Mouse (Mus musculus) embryonic facial prominence, embryonic 13.5 days (tissue): Measurements from ENCODE around the gene Ebf1. TPM values are rescaled to one million over a fixed set of nuclear protein-coding genes. Genes with fewer than 3 reads are reported as not detected.

Experiments
- ATAC-seq: fragments of 200-750 bp; cut with Nextera tagmentation; 2 replicates; pipeline ENCODE4 v1.8.0; 2017; ENCODE audit warnings: low read depth; ENCODE audit not compliant: insufficient number of reproducible peaks, insufficient read depth, low FRiP score, low TSS enrichment
- H3K27ac ChIP-seq: fragments of 300-500 bp; sonication (generic); 2 replicates; pipeline ENCODE4 v1.5.1; 2015; ENCODE audit warnings: moderate library complexity, mild to moderate bottlenecking, inconsistent platforms
- H3K27me3 ChIP-seq: fragments of 300-500 bp; sonication (generic); 2 replicates; pipeline ENCODE4 v1.6.1; 2015; ENCODE audit warnings: mild to moderate bottlenecking, inconsistent platforms
- H3K36me3 ChIP-seq: fragments of 300-500 bp; sonication (generic); 2 replicates; pipeline ENCODE4 v1.6.1; 2015; ENCODE audit warnings: mild to moderate bottlenecking, inconsistent platforms
- H3K4me1 ChIP-seq: fragments of 300-500 bp; sonication (generic); 2 replicates; pipeline ENCODE4 v1.6.1; 2015; ENCODE audit warnings: inconsistent platforms
- H3K4me2 ChIP-seq: fragments of 300-500 bp; sonication (generic); 2 replicates; pipeline ENCODE4 v1.6.1; 2015; ENCODE audit warnings: moderate library complexity, mild to moderate bottlenecking, inconsistent platforms
- H3K4me3 ChIP-seq: fragments of 300-500 bp; sonication (generic); 2 replicates; pipeline ENCODE4 v1.5.1; 2015; ENCODE audit warnings: mild to moderate bottlenecking, inconsistent platforms
- H3K9ac ChIP-seq: fragments of 300-500 bp; sonication (generic); 2 replicates; pipeline ENCODE4 v1.6.1; 2015; ENCODE audit warnings: mild to moderate bottlenecking, inconsistent platforms
- H3K9me3 ChIP-seq: fragments of 300-500 bp; sonication (generic); 2 replicates; pipeline ENCODE4 v1.6.1; 2016; ENCODE audit warnings: inconsistent platforms
- WGBS: fragments of 180-500 bp; shearing (Covaris S2); methylation state at CpG from one replicate; pipeline ENCODE4 v1.1.7; 2015; ENCODE audit warnings: mixed read lengths; 5-methylcytosine and 5-hydroxymethylcytosine counted together
- polyA plus RNA-seq: library from polyadenylated mRNA; unstranded; fragments of >200 nt; fragmentation: Nextera tagmentation; extraction: Ambion mirVana; gene quantifications from 2 replicates; pipeline ENCODE4 v1.2.1, GENCODE M21; 2015

Ebf1 gene
- polyA plus RNA-seq, 1 experiment from 2014 or later: 69.1 TPM

DNA sequence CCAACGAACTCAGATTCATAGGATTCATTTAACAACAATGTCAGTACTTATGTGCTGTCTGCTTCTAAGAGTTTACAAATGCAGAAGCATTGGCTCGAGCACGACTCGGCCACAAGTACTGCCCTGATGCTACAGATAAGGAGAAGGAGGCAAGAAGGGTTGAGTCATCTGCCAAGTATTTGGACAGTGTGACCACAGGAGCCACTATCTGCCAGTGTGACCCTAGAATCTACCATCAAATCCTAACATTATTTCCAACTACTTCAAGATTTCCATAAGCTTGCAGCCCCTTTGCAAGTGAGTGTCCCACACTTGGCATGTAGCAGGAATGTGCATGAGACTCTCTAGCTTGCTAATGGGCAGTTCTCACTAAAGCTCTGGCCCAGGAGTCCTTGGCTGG lies 334.4 kb downstream of the Ebf1 start:
- H3K9ac ChIP-seq: no peak overlapping the region
- no peaks in the 10 kb centered on the region for H3K27me3 ChIP-seq
- 0 out of 2 replicates have a peak, but pooled peaks cover 14% of the 10 kb centered on the region for H3K4me1 ChIP-seq
- WGBS: 90% methylated on average over 4 of the region's 4 CpGs
- no peaks in the 10 kb centered on the region for H3K9me3 ChIP-seq
- H3K4me3 ChIP-seq: no peak overlapping the region
- H3K27ac ChIP-seq: no peak overlapping the region
- H3K4me2 ChIP-seq: no peak overlapping the region
- no peak for ATAC-seq
- no peaks in the 10 kb centered on the region for H3K36me3 ChIP-seq

DNA sequence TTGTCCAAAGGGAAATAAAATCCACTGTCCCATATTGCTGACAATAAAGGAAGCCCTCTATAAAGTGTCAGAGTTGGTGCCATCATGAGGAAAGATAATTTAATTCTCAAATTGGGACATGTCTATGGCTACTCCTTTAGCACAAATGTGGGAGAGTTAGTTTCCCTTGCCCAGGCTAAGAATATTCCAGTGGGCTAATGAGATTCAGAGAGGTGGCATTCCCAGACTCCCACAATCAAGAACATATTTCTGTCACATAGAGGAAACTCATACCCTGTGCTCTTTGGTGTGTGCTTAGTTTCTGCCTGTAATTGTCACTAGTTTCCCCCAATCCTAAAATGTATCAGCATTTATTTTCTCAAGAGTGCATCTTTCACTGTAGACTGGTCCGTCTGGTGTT lies 336.2 kb downstream of the Ebf1 start:
- H3K4me3 ChIP-seq: no peak overlapping the region
- no peaks in the 10 kb centered on the region for H3K9me3 ChIP-seq
- WGBS: 67% methylated on average over 1 of the region's 1 CpGs
- H3K36me3 ChIP-seq: no peaks in the 10 kb centered on the region
- ATAC-seq: no peak
- H3K4me2 ChIP-seq: no peak overlapping the region
- H3K4me1 ChIP-seq: 0 out of 2 replicates have a peak, but pooled peaks cover 14% of the 10 kb centered on the region
- no peaks in the 10 kb centered on the region for H3K27me3 ChIP-seq
- H3K27ac ChIP-seq: no peak overlapping the region
- no peak overlapping the region for H3K9ac ChIP-seq

DNA sequence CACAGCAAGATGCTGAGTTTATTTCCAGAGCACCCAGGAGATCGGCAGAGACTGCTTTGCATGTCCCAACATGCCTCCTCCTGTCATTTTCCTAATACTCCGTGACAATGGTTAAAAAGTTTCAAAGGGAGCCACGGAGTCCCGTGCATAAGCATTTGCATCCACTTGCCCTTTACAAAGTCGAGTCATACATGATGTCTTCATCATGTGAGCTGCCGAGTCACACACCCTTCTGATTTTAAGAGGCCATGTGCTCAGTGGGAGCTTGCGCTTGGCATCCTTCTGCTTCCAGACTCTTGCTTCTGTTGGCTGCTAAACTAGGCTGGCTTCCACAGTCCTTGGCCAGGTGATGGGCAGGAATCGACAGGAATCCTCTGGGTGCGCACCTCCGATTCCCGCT lies 336.7 kb downstream of the Ebf1 start:
- no peak overlapping the region for H3K4me2 ChIP-seq
- H3K4me1 ChIP-seq: 0 out of 2 replicates have a peak, but pooled peaks cover 14% of the 10 kb centered on the region
- no peaks in the 10 kb centered on the region for H3K27me3 ChIP-seq
- ATAC-seq: no peak
- H3K27ac ChIP-seq: no peak overlapping the region
- H3K4me3 ChIP-seq: no peak overlapping the region
- WGBS: 55% methylated on average over 11 of the region's 11 CpGs
- H3K9ac ChIP-seq: no peak overlapping the region
- H3K9me3 ChIP-seq: no peaks in the 10 kb centered on the region
- no peaks in the 10 kb centered on the region for H3K36me3 ChIP-seq

DNA sequence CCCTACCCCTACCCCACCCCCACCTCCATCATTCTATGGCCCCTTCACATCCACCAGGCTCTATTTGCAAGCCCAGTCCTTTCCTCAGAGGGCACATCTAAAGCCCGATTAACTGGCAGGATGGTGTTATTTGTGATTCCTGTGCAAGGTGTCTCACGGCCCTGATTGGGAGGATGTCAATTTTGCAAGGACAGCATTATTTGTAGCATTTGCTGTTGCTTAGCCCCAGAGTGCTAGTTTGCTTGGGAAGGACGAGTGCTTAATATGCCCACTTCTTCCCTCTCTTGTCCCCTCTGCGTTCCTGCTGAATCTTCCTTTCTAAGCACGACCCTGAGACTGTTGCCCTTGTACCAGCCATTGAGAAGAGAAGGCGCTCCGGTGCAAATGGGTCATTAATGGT lies 337.2 kb downstream of the Ebf1 start:
- no peak overlapping the region for H3K4me2 ChIP-seq
- no peak overlapping the region for H3K27ac ChIP-seq
- no peak overlapping the region for H3K4me3 ChIP-seq
- WGBS: 87% methylated on average over 7 of the region's 7 CpGs
- H3K9me3 ChIP-seq: no peaks in the 10 kb centered on the region
- no peak for ATAC-seq
- no peaks in the 10 kb centered on the region for H3K27me3 ChIP-seq
- 0 out of 2 replicates have a peak, but pooled peaks cover 14% of the 10 kb centered on the region for H3K4me1 ChIP-seq
- H3K9ac ChIP-seq: no peak overlapping the region
- no peaks in the 10 kb centered on the region for H3K36me3 ChIP-seq

DNA sequence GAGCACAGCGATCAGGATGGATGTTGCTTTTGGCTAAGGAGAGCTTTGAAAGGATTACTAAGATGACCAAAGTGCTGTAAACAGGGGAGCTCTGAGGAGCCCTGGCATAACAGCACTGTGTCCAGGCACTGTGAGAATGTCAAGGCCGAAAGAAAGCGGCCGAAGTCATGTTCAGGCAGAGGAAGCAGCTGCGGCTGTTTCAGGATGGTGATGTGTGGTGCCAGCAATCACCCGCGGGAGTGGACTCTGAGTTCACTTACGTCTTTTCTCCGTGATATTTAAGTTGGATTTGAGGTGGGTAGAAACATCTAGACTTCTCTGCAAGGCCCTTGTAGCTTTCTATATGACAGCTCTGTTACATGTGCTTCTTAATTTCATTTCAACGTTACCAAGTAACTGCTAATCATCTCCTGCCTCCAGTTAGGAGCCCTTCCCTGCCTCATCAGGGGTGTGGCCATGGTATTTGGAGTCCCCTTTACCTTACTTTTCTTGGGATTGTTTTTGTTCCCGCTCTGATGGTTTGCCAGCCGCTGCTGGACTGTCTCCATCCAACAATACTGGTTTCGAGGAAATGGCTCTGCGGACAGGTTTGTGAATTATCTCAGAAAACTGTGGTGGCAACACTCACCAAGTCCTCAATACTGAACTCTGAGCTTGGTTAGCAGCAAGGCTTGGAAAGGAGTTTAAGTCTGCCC lies 345.8 kb downstream of the Ebf1 start:
- Histone ChIP-seq H3K4me3 (no peak overlapping the region), H3K27ac (no peak overlapping the region; the same call in 1 of the 2 replicates), H3K9me3 (no peaks in the 10 kb centered on the region), H3K4me1 (0 out of 2 replicates have a peak, but pooled peaks cover 3% of the 10 kb centered on the region), H3K36me3 (no peaks in the 10 kb centered on the region), H3K27me3 (no peaks in the 10 kb centered on the region; the same call in 1 of the 2 replicates), H3K9ac (no peak overlapping the region), H3K4me2 (no peak overlapping the region)
- 81% methylated on average over 14 of the region's 14 CpGs for WGBS
- no peak for ATAC-seq

DNA sequence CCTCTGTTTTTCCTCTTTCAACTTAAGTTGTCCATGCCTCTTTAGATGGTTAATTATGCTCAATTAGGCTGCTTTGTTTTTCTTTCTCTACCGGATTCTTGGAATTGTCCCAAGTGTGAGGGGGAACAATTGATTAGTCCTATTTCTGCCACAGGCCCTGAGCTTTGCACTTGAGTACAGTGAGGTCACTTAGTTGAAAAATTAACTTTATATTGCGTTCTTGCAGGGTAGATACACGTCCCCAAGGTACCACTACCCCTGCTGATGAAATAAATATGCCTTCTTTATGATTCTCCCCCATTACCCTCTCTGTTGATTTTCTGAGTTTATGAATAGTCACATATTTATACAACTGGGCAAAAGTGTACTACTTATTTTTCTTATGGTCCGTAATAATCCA lies 351.9 kb downstream of the Ebf1 start:
- H3K27me3 ChIP-seq: no peaks in the 10 kb centered on the region; the same call in 1 of the 2 replicates
- 58% methylated on average over 4 of the region's 4 CpGs for WGBS
- H3K9ac ChIP-seq: no peak overlapping the region
- no peak overlapping the region for H3K4me2 ChIP-seq
- H3K4me3 ChIP-seq: no peak overlapping the region
- no peak overlapping the region for H3K27ac ChIP-seq
- no peaks in the 10 kb centered on the region for H3K4me1 ChIP-seq
- no peak for ATAC-seq
- H3K36me3 ChIP-seq: no peaks in the 10 kb centered on the region
- H3K9me3 ChIP-seq: no peaks in the 10 kb centered on the region

DNA sequence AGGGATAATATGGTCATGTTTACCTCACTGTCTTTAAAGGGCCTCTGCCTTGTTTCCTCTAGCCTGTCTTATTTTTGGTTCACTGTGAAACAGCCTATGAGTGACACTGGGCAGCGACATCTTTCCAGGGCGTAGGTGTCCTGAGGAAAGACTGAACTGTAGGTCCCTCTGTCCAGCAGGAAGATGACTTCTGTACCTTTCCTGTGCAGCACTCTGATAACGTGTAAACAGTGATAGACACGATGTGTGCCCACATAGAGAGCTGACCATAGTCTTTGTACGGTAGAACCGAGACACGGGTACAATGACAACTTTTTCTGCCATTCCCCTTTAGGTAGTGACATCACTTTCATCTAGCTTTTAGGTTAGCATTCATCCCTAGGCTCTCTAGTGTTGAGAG lies 357.2 kb downstream of the Ebf1 start:
- Histone ChIP-seq H3K4me1 (peaks cover 23% of the 10 kb centered on the region), H3K36me3 (no peaks in the 10 kb centered on the region), H3K9me3 (no peaks in the 10 kb centered on the region), H3K27ac (no peak overlapping the region), H3K9ac (no peak overlapping the region), H3K4me2 (no peak overlapping the region), H3K27me3 (no peaks in the 10 kb centered on the region), H3K4me3 (no peak overlapping the region)
- WGBS: 88% methylated on average over 7 of the region's 7 CpGs
- no peak for ATAC-seq

DNA sequence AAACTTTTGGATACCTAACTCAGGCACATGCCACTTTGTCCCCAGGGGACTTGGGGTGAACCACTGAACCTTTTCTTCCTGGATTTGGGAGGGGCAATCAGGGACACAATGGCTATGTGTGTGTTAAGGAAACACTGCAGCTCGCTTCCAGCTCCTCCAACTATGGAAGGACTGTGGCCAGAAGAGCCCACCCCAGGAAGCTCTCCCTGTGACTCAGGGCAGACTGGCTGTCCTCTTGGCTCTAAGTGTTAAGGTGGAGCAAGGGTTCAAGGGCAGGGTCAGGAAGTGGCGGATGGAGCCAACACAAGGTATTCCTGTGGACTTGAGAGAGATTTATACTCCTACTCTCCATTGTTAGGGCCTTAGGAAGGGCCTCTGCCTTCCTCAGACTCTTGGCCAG lies 358.0 kb downstream of the Ebf1 start:
- Histone ChIP-seq H3K4me3 (no peak overlapping the region), H3K36me3 (no peaks in the 10 kb centered on the region), H3K27ac (no peak overlapping the region), H3K27me3 (no peaks in the 10 kb centered on the region), H3K9me3 (no peaks in the 10 kb centered on the region), H3K4me2 (no peak overlapping the region), H3K9ac (no peak overlapping the region), H3K4me1 (peaks cover 28% of the 10 kb centered on the region)
- no peak for ATAC-seq
- 43% methylated on average over 2 of the region's 2 CpGs for WGBS

DNA sequence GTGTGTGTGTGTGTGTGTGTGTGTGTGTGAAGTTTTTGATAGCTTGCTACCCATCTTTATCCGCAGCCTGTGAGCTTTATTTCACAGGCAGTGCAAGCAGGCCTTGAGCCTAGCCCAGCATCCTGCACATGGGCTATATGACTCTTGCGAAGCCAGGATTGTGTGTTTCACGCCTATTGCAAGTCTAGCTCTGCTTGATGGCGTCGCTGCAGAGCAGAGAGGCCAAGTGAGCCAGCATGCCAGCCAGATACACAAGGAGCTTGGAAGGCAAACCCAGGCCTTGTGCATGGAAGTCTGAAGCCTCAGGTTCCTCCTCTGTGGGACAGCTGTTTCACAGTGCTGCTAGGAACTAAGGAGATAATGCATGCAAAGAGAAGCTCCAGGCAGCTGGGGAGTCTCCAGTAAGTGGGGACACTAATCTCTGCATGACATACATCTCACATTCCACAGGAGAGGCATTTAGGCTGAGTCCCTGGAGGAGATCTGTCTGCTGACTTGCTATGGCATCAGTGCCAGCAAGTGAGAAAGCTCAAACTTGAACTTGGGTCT lies 359.2 kb downstream of the Ebf1 start:
- peak overlapping the region; percentile 62 for H3K27ac ChIP-seq
- no peak for ATAC-seq
- WGBS: 43% methylated on average over 5 of the region's 5 CpGs
- no peaks in the 10 kb centered on the region for H3K9me3 ChIP-seq
- no peak overlapping the region for H3K4me3 ChIP-seq
- no peaks in the 10 kb centered on the region for H3K27me3 ChIP-seq
- H3K9ac ChIP-seq: no peak overlapping the region
- no peaks in the 10 kb centered on the region for H3K36me3 ChIP-seq
- H3K4me1 ChIP-seq: peaks cover 28% of the 10 kb centered on the region
- no peak overlapping the region for H3K4me2 ChIP-seq

DNA sequence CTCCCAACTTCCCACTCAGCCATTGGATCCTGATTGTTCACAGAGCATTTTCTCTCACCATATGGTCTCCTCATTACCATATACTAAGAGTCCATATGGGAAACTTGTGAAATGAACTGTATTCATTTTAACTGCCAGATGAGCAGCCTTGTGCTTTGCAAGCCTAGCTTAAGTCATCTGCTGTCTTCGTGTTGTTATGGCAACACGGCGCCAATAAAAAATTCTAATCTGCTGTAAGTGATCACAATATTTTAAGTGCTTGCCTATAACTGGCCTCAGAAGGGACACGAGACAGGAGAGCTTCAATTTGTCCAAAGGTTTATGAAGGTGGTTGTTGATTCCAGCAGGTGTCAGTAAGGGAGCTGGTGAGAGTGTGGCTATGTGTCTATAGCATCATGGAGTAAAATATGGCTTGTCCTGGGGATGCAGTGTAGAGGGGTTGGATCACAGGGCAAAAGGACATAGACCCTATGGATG lies 360.8 kb downstream of the Ebf1 start:
- Histone ChIP-seq H3K27me3 (no peaks in the 10 kb centered on the region), H3K9ac (no peak overlapping the region), H3K27ac (no peak overlapping the region), H3K36me3 (no peaks in the 10 kb centered on the region), H3K9me3 (no peaks in the 10 kb centered on the region), H3K4me1 (peaks cover 28% of the 10 kb centered on the region), H3K4me3 (no peak overlapping the region), H3K4me2 (no peak overlapping the region)
- WGBS: 71% methylated on average over 4 of the region's 4 CpGs
- ATAC-seq: no peak

DNA sequence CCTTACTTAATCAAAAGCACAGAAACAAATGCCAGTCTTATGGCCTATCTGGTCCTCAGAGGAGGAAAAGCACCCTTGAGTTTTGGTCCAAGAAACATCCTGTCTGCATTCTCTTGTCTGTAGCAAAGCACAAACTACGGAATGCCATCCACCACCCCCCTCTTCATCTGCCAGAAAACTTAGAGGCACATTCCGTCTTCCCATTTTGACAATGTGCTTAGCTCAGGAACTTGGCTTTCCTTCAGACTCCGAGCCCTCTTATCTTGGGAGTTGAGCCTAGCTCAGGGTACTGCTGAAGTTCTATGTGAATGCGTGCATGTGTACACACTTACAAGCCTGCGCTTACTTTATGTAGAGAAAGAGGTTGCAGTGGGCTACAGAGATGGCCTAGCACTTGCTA lies 362.3 kb downstream of the Ebf1 start:
- Histone ChIP-seq H3K4me2 (no peak overlapping the region), H3K27ac (no peak overlapping the region), H3K9ac (no peak overlapping the region), H3K27me3 (no peaks in the 10 kb centered on the region), H3K4me1 (peaks cover 32% of the 10 kb centered on the region), H3K9me3 (no peaks in the 10 kb centered on the region), H3K4me3 (no peak overlapping the region), H3K36me3 (no peaks in the 10 kb centered on the region)
- 67% methylated on average over 5 of the region's 5 CpGs for WGBS
- ATAC-seq: no peak

DNA sequence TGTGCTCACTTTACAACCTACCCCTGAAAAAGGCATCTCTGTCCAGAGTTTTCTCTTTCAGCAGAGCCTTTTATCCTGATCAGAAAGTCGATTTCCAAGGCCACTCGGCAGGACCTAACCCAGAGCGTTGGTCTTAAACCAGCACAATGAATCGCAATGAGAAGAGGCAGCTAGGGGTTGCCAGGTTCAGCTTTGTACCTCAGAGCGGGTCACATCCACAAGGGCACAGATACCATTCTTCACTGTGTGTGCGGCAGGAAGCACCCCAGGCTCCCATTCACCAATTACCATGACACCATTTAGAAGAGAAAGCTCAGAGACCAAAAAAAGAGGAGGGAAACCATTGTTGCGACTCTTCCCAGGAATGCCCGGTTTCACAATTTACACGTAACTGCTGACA lies 365.1 kb downstream of the Ebf1 start:
- Histone ChIP-seq H3K36me3 (no peaks in the 10 kb centered on the region), H3K9me3 (no peaks in the 10 kb centered on the region), H3K4me2 (no peak overlapping the region), H3K27me3 (no peaks in the 10 kb centered on the region), H3K9ac (no peak overlapping the region), H3K4me3 (no peak overlapping the region), H3K4me1 (peaks cover 9% of the 10 kb centered on the region), H3K27ac (no peak overlapping the region)
- WGBS: 60% methylated on average over 9 of the region's 9 CpGs
- no peak for ATAC-seq
